Mouse (Mus musculus) hindbrain, embryonic 14.5 days (tissue): Measurements from ENCODE around the gene Prrt3. TPM values are rescaled to one million over a fixed set of nuclear protein-coding genes. Genes with fewer than 3 reads are reported as not detected.

Source experiments
- ATAC-seq: fragments of 200-750 bp; cut with Nextera tagmentation; 2 replicates; pipeline ENCODE4 v1.8.0; 2017; ENCODE audit warnings: moderate number of reproducible peaks, mild to moderate bottlenecking, moderate TSS enrichment, moderate library complexity; ENCODE audit not compliant: low FRiP score
- DNase-seq: peaks from one replicate; pipeline ENCODE4 v3.0.0-alpha.2; 2015; ENCODE audit warnings: low spot score
- H3K27ac ChIP-seq: fragments of 300-500 bp; sonication (generic); 2 replicates; pipeline ENCODE4 v1.5.1; 2014; ENCODE audit warnings: mild to moderate bottlenecking, moderate library complexity
- H3K27me3 ChIP-seq: fragments of 300-500 bp; sonication (generic); 2 replicates; pipeline ENCODE4 v1.6.1; 2014; ENCODE audit warnings: mild to moderate bottlenecking, low read length, mixed read lengths; ENCODE audit not compliant: control insufficient read depth, insufficient read depth
- H3K36me3 ChIP-seq: fragments of 300-500 bp; sonication (generic); replicated peaks from 2 replicates; pipeline ENCODE4 v1.6.1; 2014; ENCODE audit not compliant: control insufficient read depth, insufficient read depth
- H3K4me1 ChIP-seq: fragments of 300-500 bp; sonication (generic); replicated peaks from 2 replicates; pipeline ENCODE4 v1.6.1; 2014; ENCODE audit warnings: antibody characterized with exemption, low read length, mixed read lengths; ENCODE audit not compliant: control insufficient read depth, insufficient read depth
- H3K4me2 ChIP-seq: fragments of 300-500 bp; sonication (generic); replicated peaks from 2 replicates; pipeline ENCODE4 v1.6.1; 2014; ENCODE audit warnings: mild to moderate bottlenecking, moderate library complexity
- H3K4me3 ChIP-seq: fragments of 300-500 bp; sonication (generic); replicated peaks from 2 replicates; pipeline ENCODE4 v1.5.1; 2014; ENCODE audit warnings: mild to moderate bottlenecking, low read length
- H3K9ac ChIP-seq: fragments of 300-500 bp; sonication (generic); 2 replicates; pipeline ENCODE4 v1.6.1; 2014
- H3K9me3 ChIP-seq: fragments of 300-500 bp; sonication (generic); 2 replicates; pipeline ENCODE4 v1.6.1; 2016; ENCODE audit warnings: low read length; ENCODE audit not compliant: control insufficient read depth
- WGBS: fragments of 180-500 bp; shearing (Covaris S2); extraction: QIAGEN DNeasy Blood & Tissue Kit; methylation state at CpG from one replicate; pipeline ENCODE4 v1.1.7; 2014; 5-methylcytosine and 5-hydroxymethylcytosine counted together
- polyA plus RNA-seq: library from polyadenylated mRNA; unstranded; fragments of >200 nt; fragmentation: Nextera tagmentation; extraction: Ambion mirVana; gene quantifications from 2 replicates; pipeline ENCODE4 v1.2.1, GENCODE M21; 2014

The Prrt3 gene
- polyA plus RNA-seq, 1 experiment from 2014 or later, result 10.5 TPM

DNA sequence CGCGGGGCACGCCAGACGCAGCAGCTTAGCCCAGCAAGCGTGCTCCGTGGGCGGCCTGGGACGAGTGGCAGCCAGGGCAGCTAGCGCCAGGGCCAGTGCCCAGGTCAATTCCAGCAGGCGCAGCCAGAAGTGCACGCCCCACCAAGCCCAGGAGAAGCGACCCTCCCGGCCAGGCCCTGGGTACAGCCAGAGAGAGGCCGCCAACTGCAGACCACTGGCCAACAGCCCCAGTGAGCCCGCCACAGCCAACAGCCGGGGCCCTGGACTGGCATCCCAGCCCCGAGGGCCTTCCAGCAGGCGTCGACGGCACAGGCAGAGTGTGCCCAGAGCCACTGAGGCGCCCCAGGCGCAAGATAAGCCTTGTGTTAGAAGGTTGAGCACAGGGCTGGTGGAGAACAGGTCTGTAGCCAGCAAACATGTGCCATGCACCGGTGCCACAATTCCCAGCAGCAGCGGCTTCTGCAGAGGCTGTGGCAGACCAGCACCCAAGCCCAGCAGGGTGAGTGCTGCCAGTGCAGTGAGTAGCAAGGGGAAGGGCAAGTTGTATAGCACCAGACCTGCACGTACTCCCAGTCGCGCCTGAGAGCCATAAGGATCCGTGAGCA, 6.6 kb downstream of the Prrt3 start:
- WGBS, result 54% methylated on average over 28 of the region's 28 CpGs
- H3K27me3 ChIP-seq, result peaks cover 7% of the 10 kb centered on the region
- H3K9me3 ChIP-seq, result no peaks in the 10 kb centered on the region
- peak overlapping the region; percentile 55 for H3K4me2 ChIP-seq
- 0 out of 2 replicates have a peak, but pooled peaks cover 7% of the 10 kb centered on the region for H3K4me1 ChIP-seq
- H3K27ac ChIP-seq, result no peak overlapping the region
- DNase-seq, result no peak
- H3K4me3 ChIP-seq, result peak overlapping the region; percentile 32
- no peak for ATAC-seq
- 0 out of 2 replicates have a peak overlapping the region, but pooled peaks have one; percentile 46 for H3K9ac ChIP-seq
- H3K36me3 ChIP-seq, result peaks cover 39% of the 10 kb centered on the region

DNA sequence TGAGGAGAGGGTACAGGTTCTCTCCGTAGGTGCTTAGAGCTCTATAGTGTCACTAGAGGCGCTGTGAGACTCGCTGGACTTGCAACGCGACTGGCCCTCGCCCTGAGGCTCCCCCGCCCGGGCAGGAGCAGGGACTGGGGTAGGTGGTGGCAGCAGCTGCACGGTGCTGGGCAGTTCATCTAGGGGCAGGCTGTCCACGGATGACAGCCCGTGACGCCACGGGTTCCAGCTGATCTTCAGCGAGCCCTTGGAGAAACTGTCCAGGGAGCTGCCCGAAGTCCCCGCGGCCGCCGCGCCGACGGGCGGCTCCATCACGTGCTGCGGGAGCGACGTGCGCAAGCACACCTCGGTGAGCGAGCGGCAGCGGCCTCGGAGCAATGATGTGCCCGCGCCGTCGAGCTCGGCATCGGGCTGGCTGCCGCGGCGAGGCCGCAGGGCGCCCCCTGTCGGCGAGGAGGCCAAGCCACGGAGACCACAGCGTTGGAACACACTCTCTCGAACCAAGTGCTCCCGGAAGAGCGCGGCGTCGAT, 7.4 kb downstream of the Prrt3 start:
- peak overlapping the region; percentile 55 for H3K4me2 ChIP-seq
- H3K36me3 ChIP-seq, result peaks cover 47% of the 10 kb centered on the region
- H3K4me1 ChIP-seq, result 0 out of 2 replicates have a peak, but pooled peaks cover 7% of the 10 kb centered on the region
- peak overlapping the region; percentile 46 for H3K9ac ChIP-seq
- no peaks in the 10 kb centered on the region for H3K9me3 ChIP-seq
- peak overlapping the region; percentile 32 for H3K4me3 ChIP-seq
- DNase-seq (peak; percentile 77), ATAC-seq (peak; percentile 77)
- H3K27me3 ChIP-seq, result peaks cover 7% of the 10 kb centered on the region
- under 1% methylated on average over 53 of the region's 54 CpGs for WGBS
- H3K27ac ChIP-seq, result no peak overlapping the region

DNA sequence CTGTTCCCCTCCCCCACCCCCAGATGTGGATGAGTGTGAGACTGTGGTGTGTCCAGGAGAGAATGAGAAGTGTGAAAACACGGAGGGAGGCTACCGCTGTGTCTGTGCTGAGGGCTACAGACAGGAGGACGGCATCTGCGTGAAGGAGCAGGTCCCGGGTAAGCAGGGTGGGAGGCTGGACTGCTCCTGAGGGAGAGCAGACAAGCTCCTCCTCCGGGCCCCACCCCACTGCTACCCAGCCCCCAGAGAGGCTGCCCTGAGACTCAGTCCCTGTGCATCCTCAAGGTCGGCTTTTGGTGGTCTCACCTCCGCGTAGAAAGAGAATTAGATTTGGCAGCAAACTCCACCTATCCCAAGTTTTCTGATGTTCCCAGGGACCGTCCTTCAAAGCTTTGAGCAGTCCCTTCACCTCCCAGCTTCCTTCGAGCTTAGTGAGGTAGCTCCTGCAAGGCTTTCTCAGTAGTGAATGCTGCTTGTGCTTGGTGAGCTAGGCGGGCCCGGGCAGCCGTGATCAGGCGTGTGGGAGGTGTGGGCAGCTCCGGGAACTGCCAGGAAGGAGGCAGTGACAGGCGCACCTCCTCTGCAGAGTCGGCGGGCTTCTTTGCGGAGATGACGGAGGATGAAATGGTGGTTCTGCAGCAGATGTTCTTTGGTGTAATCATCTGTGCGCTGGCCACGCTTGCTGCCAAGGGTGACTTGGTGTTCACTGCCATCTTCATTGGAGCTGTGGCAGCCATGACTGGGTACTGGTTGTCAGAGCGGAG, 9.4 kb downstream of the Prrt3 start:
- H3K27ac ChIP-seq, result no peak overlapping the region
- 77% methylated on average over 24 of the region's 24 CpGs for WGBS
- peaks cover 66% of the 10 kb centered on the region for H3K36me3 ChIP-seq

DNA sequence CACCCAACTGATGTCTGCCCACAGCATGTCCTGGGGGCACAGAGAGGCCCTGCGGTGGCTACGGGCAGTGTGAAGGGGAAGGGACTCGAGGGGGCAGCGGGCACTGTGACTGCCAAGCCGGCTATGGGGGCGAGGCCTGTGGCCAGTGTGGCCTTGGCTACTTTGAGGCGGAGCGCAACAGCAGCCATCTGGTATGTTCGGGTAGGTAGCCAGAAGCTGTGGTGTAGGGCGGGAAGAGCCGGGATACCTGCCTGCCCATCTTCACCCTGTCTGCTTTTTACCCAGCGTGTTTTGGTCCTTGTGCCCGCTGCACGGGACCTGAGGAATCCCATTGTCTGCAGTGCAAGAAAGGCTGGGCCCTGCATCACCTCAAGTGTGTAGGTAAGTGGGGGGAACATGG, 12.3 kb downstream of the Prrt3 start:
- Histone ChIP-seq H3K4me1 (peaks cover 15% of the 10 kb centered on the region), H3K27ac (no peak overlapping the region), H3K27me3 (no peaks in the 10 kb centered on the region), H3K4me3 (no peak overlapping the region), H3K4me2 (no peak overlapping the region), H3K36me3 (peaks cover 75% of the 10 kb centered on the region), H3K9me3 (no peaks in the 10 kb centered on the region), H3K9ac (no peak overlapping the region)
- ATAC-seq, result no peak
- DNase-seq, result no peak
- WGBS, result 95% methylated on average over 14 of the region's 14 CpGs

More for the DNA sequence above, 9.4 kb downstream of the Prrt3 start:
- H3K9me3 ChIP-seq, result no peaks in the 10 kb centered on the region
- peaks cover 7% of the 10 kb centered on the region for H3K27me3 ChIP-seq
- ATAC-seq, result no peak
- no peak overlapping the region for H3K4me3 ChIP-seq
- H3K4me1 ChIP-seq, result 0 out of 2 replicates have a peak, but pooled peaks cover 7% of the 10 kb centered on the region
- no peak overlapping the region for H3K9ac ChIP-seq
- DNase-seq, result no peak
- no peak overlapping the region for H3K4me2 ChIP-seq

DNA sequence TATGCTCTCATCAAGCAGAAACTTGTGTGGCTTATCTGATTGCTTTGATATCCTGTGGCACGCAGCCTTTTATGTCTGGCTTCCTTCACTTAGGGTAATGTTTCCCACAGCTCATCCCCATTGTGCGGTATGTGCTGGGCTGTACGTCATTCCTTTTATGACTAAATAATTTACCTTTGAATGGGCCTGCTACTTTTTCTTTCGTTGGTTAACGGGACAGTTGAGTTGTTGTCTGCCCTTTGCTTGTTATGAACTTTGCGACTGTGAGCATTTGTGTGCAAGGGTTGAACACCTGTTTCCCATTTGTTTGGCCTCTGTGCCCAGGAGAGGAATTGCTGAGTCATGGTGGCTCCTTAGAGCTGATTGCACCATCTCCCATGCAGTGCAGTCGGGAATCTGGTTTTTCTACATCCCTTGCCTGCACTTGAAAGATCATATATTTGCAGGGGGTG, 14.6 kb downstream of the Prrt3 start:
- H3K27me3 ChIP-seq, result no peaks in the 10 kb centered on the region
- no peak overlapping the region for H3K4me3 ChIP-seq
- H3K36me3 ChIP-seq, result peaks cover 64% of the 10 kb centered on the region
- peaks cover 24% of the 10 kb centered on the region for H3K4me1 ChIP-seq
- WGBS, result 66% methylated on average over 7 of the region's 7 CpGs
- no peak overlapping the region; the same call in 1 of the 2 replicates for H3K9ac ChIP-seq
- H3K27ac ChIP-seq, result no peak overlapping the region
- no peak for DNase-seq
- no peak overlapping the region for H3K4me2 ChIP-seq
- no peaks in the 10 kb centered on the region for H3K9me3 ChIP-seq
- no peak for ATAC-seq

DNA sequence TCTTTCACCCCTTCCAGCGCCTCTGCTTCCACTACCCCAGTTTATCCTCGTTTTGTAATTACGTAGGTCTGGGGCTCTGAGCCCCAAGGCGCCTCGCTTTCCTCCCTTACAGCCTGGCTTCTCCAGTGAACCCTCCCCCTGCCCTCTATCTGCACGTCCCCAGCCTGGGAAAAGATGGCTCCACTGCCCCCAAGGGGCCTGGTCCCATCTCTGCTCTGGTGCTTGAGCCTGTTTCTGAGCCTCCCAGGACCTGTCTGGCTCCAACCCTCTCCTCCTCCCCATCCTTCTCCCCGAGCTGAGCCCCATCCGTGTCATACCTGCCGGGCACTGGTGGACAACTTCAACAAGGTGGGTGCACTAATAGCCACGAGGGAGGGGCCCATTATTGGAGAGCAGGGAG, 18.0 kb downstream of the Prrt3 start:
- peaks cover 30% of the 10 kb centered on the region for H3K36me3 ChIP-seq
- no peaks in the 10 kb centered on the region for H3K9me3 ChIP-seq
- peak overlapping the region; percentile 66 for H3K4me3 ChIP-seq
- peak; percentile 46 for ATAC-seq
- WGBS, result 9% methylated on average over 10 of the region's 10 CpGs
- H3K4me1 ChIP-seq, result peaks cover 31% of the 10 kb centered on the region
- no peaks in the 10 kb centered on the region; the same call in none of the 2 replicates for H3K27me3 ChIP-seq
- peak; percentile 58 for DNase-seq
- H3K27ac ChIP-seq, result peak overlapping the region; percentile 89
- peak overlapping the region; percentile 70 for H3K4me2 ChIP-seq
- peak overlapping the region; percentile 93 for H3K9ac ChIP-seq

DNA sequence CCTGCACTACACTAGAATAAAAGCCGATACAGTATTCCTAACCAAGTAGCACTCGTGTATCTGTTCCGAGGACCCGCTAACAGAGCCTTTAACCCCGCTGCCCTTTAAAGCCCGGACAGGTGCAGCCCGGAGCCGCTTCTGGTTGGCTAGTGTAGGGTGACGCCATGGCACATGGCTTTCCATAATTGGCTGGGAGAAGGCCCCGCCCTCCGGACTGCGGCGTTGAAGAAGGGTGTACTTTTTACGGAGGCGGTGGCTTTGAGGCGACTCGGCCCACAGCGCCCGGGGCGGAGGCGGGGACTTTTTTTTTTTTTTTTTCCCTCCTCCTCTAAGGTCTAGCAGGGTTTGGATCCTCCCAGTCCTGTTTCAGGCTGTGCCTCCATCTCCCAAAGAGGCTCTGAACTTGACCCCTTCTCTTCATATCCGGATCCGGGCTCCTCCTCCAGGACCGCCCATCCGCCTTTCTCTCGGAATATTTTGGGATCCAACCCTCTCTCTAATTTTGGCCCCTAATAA, 18.6 kb downstream of the Prrt3 start, which contains the start of gene Creld1:
Gene Creld1 (plus strand): TSS at position 198 of the 516 bp plus-strand sequence.
- DNase-seq, result peak; percentile 91
- Histone ChIP-seq H3K9me3 (no peaks in the 10 kb centered on the region), H3K9ac (peak within 1 kb of the TSS; percentile 93), H3K27me3 (no peaks in the 10 kb centered on the region; the same call in none of the 2 replicates), H3K4me1 (peaks cover 31% of the 10 kb centered on the region), H3K4me2 (peak within 1 kb of the TSS; percentile 70), H3K27ac (peak within 1 kb of the TSS; percentile 89), H3K36me3 (peaks cover 25% of the 10 kb centered on the region), H3K4me3 (peak within 1 kb of the TSS; percentile 66)
- WGBS, result under 1% methylated on average over 26 of the region's 26 CpGs
- peak; percentile 96 for ATAC-seq

DNA sequence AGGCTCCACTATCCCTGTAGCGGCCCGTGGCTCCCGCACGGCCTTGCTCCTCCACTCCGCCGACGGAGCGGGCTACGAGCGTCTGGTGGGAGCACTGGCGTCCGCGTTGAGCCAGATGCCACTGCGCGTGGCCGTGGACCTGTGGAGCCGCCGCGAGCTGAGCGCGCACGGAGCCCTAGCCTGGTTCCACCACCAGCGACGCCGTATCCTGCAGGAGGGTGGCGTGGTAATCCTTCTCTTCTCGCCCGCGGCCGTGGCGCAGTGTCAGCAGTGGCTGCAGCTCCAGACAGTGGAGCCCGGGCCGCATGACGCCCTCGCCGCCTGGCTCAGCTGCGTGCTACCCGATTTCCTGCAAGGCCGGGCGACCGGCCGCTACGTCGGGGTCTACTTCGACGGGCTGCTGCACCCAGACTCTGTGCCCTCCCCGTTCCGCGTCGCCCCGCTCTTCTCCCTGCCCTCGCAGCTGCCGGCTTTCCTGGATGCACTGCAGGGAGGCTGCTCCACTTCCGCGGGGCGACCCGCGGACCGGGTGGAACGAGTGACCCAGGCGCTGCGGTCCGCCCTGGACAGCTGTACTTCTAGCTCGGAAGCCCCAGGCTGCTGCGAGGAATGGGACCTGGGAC, 19.1 kb downstream of the Prrt3 start:
- Histone ChIP-seq H3K4me2 (peak overlapping the region; percentile 70), H3K9ac (peak overlapping the region; percentile 93), H3K27ac (peak overlapping the region; percentile 89), H3K36me3 (peaks cover 19% of the 10 kb centered on the region; the same call in 1 of the 2 replicates), H3K4me3 (peak overlapping the region; percentile 66), H3K4me1 (peaks cover 31% of the 10 kb centered on the region), H3K9me3 (no peaks in the 10 kb centered on the region), H3K27me3 (no peaks in the 10 kb centered on the region; the same call in none of the 2 replicates)
- WGBS, result 1% methylated on average over 65 of the region's 65 CpGs
- DNase-seq, result peak; percentile 53
- ATAC-seq, result peak; percentile 65
